Mouse (Mus musculus) fibroblast of lung, adult 2 months (primary cell): Measurements from ENCODE around the gene Zscan2.
"Not testable (repeated sequence)": the region's sequence is repeated elsewhere in the genome, so short reads cannot be mapped to it uniquely, and the experiment has no call there.

ENCODE experiments used
- DNase-seq: peaks from one replicate; pipeline ENCODE4 v3.0.0-alpha.2; 2011; ENCODE audit warnings: low read depth

The Zscan2 gene

GRCm38 (mm10) chr7:80860729-80861274, at the start of gene Zscan2:
Zscan2 (plus strand) TSS chr7:80860920.
- DNase-seq = peak; percentile 79

GRCm38 (mm10) chr7:80813397-80813796, 47.3 kb upstream of the Zscan2 start:
- DNase-seq = no peak

- no peak for DNase-seq
These were observed 44.1 kb upstream of the Zscan2 start for GRCm38 (mm10) chr7:80816641-80817040.

GRCm38 (mm10) chr7:80820838-80821237, 39.9 kb upstream of the Zscan2 start:
- no peak for DNase-seq

GRCm38 (mm10) chr7:80823267-80823666, 37.5 kb upstream of the Zscan2 start:
- DNase-seq = no peak

GRCm38 (mm10) chr7:80823875-80824682, 36.6 kb upstream of the Zscan2 start:
- no peak for DNase-seq

GRCm38 (mm10) chr7:80825843-80826403, 34.8 kb upstream of the Zscan2 start, which contains the start of gene Iqgap1:
Iqgap1 (minus strand) TSS chr7:80825974.
- DNase-seq = no peak

GRCm38 (mm10) chr7:80828146-80828860, 32.4 kb upstream of the Zscan2 start:
- DNase-seq = peak; percentile 98

GRCm38 (mm10) chr7:80830193-80830803, 30.4 kb upstream of the Zscan2 start:
- DNase-seq = no peak

- no peak for DNase-seq
These were observed 28.5 kb upstream of the Zscan2 start for GRCm38 (mm10) chr7:80832191-80832590.

- not testable (repeated sequence) for DNase-seq
These were observed 27.6 kb upstream of the Zscan2 start for GRCm38 (mm10) chr7:80832996-80833650.

- DNase-seq = no peak
These were observed 26.8 kb upstream of the Zscan2 start for GRCm38 (mm10) chr7:80833651-80834532.

GRCm38 (mm10) chr7:80835984-80836652, 24.6 kb upstream of the Zscan2 start:
- peak; percentile 84 for DNase-seq

GRCm38 (mm10) chr7:80837736-80838135, 23.0 kb upstream of the Zscan2 start:
- peak; percentile 93 for DNase-seq

GRCm38 (mm10) chr7:80838247-80838646, 22.5 kb upstream of the Zscan2 start:
- DNase-seq = no peak

- DNase-seq = no peak
These were observed 21.0 kb upstream of the Zscan2 start for GRCm38 (mm10) chr7:80839755-80840154.

GRCm38 (mm10) chr7:80840241-80840640, 20.5 kb upstream of the Zscan2 start:
- no peak for DNase-seq

GRCm38 (mm10) chr7:80840937-80841336, 19.8 kb upstream of the Zscan2 start:
- DNase-seq = peak; percentile 89

- DNase-seq = no peak
These were observed 18.6 kb upstream of the Zscan2 start for GRCm38 (mm10) chr7:80842132-80842531.

- no peak for DNase-seq
These were observed 17.5 kb upstream of the Zscan2 start for GRCm38 (mm10) chr7:80843176-80843575.
